ENCODE assay signal across 17 mouse cellular contexts in the genomic region with DNA sequence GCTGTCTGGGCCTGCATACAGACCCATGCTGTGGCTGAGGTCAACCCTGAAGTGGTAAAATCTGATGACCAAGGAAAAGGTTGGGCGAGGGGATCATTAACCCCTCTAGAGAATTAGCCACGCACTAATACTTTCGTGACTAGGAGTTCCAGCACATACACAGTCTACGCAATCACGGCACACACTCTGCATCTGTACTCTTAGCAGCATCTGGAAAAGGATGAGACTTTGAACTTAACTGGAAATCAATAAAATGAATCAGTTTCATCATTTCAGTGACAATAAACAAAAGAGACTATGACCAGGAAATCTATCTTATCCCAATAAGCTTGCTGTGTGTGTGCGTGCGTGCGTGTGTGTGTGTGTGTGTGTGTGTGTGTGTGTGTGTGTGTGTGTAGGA.
"Had no signal": no experiment of that assay in that cellular context is flagged by ENCODE, and none has a peak within 500 bp of the region (broad histone marks: within the 10 kb centered on the region; RNA-seq: fewer than 3 reads in every experiment).

No protein-coding gene starts in this region.

- H3K27me3 ChIP-seq: kidney, embryonic 15.5 days; stomach, embryonic 15.5 days had no signal

- ATAC-seq: hindbrain, embryonic 16.5 days had no signal

- H3K9me3 ChIP-seq: kidney, embryonic 15.5 days; stomach, embryonic 15.5 days had no signal

- H3K9ac ChIP-seq: kidney, embryonic 15.5 days; stomach, embryonic 15.5 days had no signal

- H3K27ac ChIP-seq: kidney, embryonic 15.5 days; stomach, embryonic 15.5 days had no signal

- H3K4me2 ChIP-seq: kidney, embryonic 15.5 days; midbrain, embryonic 11.5 days; stomach, embryonic 15.5 days had no signal

- DNase-seq: kidney, adult 11 months; kidney, adult 8-10 months; kidney, postnatal 10 days; kidney, postnatal 36 days; layer of hippocampus, postnatal 36 days; lung, adult 2 months; lung, postnatal 14 days; lung, postnatal 4 days; midbrain, embryonic 14.5 days; right cerebral cortex, adult 18-20 months; right cerebral cortex, postnatal 14 days; right cerebral cortex, postnatal 4 days; thymus, postnatal 25 days had no signal

- H3K4me1 ChIP-seq: kidney, embryonic 15.5 days; stomach, embryonic 15.5 days had no signal

- H3K4me3 ChIP-seq: kidney, embryonic 15.5 days; stomach, embryonic 15.5 days had no signal
